Mouse (Mus musculus): ENCODE measurements around the gene 5730596B20Rik.

DNA sequence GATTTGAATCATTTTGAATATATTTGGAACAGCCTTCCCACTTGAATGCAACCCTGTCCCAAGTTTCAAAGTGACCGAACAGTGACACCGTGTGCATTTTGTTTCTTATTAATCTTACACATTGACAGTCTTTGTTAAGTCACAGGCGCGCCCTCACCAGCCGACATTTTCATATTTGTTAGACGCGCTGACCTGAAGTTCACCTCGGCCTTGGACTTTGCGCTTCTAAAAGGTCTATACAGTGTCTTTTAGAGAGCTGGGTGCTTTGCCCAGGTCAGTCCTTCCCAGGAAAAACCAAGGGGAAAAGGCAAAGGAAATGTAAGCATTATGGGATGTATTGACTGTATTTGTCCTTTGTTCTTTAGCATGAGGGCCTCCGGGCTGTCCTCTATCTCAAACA is 17.4 kb downstream of the 5730596B20Rik start:
- no peak for TF ChIP-seq CTCF (IDR thresholded peaks at IDR 0.05; ENCODE audit: low read depth)
- TF ChIP-seq EP300 (IDR thresholded peaks at IDR 0.05; ENCODE audit: low read depth): no peak
